Mouse (Mus musculus): Measurements from ENCODE around the gene Ephb2. TPM values are rescaled to one million over a fixed set of nuclear protein-coding genes. Genes with fewer than 3 reads are reported as not detected.
A peak's percentile ranks its signal among the peaks of the same experiment; 100 is the strongest.

Ephb2 gene
- polyA plus RNA-seq, 1 experiment from 2014 or later = 33.7 TPM

- Histone ChIP-seq H3K9ac (ENCODE audit: low read length) (no peak overlapping the region), H3K36me3 (ENCODE audit: control insufficient read depth, insufficient read depth, low read length) (peaks cover 2% of the 10 kb centered on the region; the same call in 1 of the 2 replicates), H3K4me3 (ENCODE audit: low read depth, low read length) (no peak overlapping the region), H3K4me2 (no peak overlapping the region), H3K9me3 (ENCODE audit: control insufficient read depth, low read length) (no peaks in the 10 kb centered on the region), H3K27ac (ENCODE audit: low read depth, low read length) (no peak overlapping the region; the same call in 1 of the 2 replicates), H3K4me1 (ENCODE audit: control insufficient read depth, insufficient read depth, low read length) (peaks cover 15% of the 10 kb centered on the region), H3K27me3 (ENCODE audit: control insufficient read depth, insufficient read depth, low read length) (no peaks in the 10 kb centered on the region)
- 81% methylated on average over 8 of the region's 8 CpGs for WGBS
- ATAC-seq (ENCODE audit: low FRiP score) (no peak), DNase-seq (ENCODE audit: low spot score, missing footprints) (no peak)
These were observed 185.5 kb downstream of the Ephb2 start for GRCm38 (mm10) chr4:136650261-136650660.

- Histone ChIP-seq H3K4me3 (ENCODE audit: low read depth, low read length) (no peak overlapping the region), H3K27ac (ENCODE audit: low read depth, low read length) (no peak overlapping the region; the same call in 1 of the 2 replicates), H3K9me3 (ENCODE audit: control insufficient read depth, low read length) (no peaks in the 10 kb centered on the region), H3K4me2 (no peak overlapping the region), H3K9ac (ENCODE audit: low read length) (no peak overlapping the region), H3K36me3 (ENCODE audit: control insufficient read depth, insufficient read depth, low read length) (peaks cover 2% of the 10 kb centered on the region; the same call in 1 of the 2 replicates), H3K4me1 (ENCODE audit: control insufficient read depth, insufficient read depth, low read length) (peaks cover 15% of the 10 kb centered on the region), H3K27me3 (ENCODE audit: control insufficient read depth, insufficient read depth, low read length) (no peaks in the 10 kb centered on the region)
- DNase-seq (ENCODE audit: low spot score, missing footprints) (no peak), ATAC-seq (ENCODE audit: low FRiP score) (peak; percentile 33; the same call in 1 of the 2 replicates)
- 40% methylated on average over 13 of the region's 13 CpGs for WGBS
These were observed 186.2 kb downstream of the Ephb2 start for GRCm38 (mm10) chr4:136649480-136650196.

- Histone ChIP-seq H3K9ac (ENCODE audit: low read length) (no peak overlapping the region), H3K27ac (ENCODE audit: low read depth, low read length) (no peak overlapping the region), H3K36me3 (ENCODE audit: control insufficient read depth, insufficient read depth, low read length) (peaks cover 2% of the 10 kb centered on the region; the same call in 1 of the 2 replicates), H3K9me3 (ENCODE audit: control insufficient read depth, low read length) (no peaks in the 10 kb centered on the region), H3K27me3 (ENCODE audit: control insufficient read depth, insufficient read depth, low read length) (no peaks in the 10 kb centered on the region), H3K4me2 (no peak overlapping the region), H3K4me3 (ENCODE audit: low read depth, low read length) (no peak overlapping the region), H3K4me1 (ENCODE audit: control insufficient read depth, insufficient read depth, low read length) (peaks cover 15% of the 10 kb centered on the region)
- whole genome bisulfite sequencing = 14% methylated on average over 11 of the region's 11 CpGs
- peak; percentile 98 for DNase-seq (ENCODE audit: low spot score, missing footprints)
- peak; percentile 45 for ATAC-seq (ENCODE audit: low FRiP score)
These were observed 186.8 kb downstream of the Ephb2 start for GRCm38 (mm10) chr4:136648922-136649479.

- Histone ChIP-seq H3K4me3 (ENCODE audit: low read depth, low read length) (peak overlapping the region; percentile 8; the same call in 1 of the 2 replicates), H3K4me1 (ENCODE audit: control insufficient read depth, insufficient read depth, low read length) (peaks cover 16% of the 10 kb centered on the region), H3K9me3 (ENCODE audit: control insufficient read depth, low read length) (no peaks in the 10 kb centered on the region), H3K27me3 (ENCODE audit: control insufficient read depth, insufficient read depth, low read length) (peaks cover 19% of the 10 kb centered on the region), H3K4me2 (peak overlapping the region; percentile 38), H3K27ac (ENCODE audit: low read depth, low read length) (peak overlapping the region; percentile 53; the same call in 1 of the 2 replicates), H3K36me3 (ENCODE audit: control insufficient read depth, insufficient read depth, low read length) (no peaks in the 10 kb centered on the region), H3K9ac (ENCODE audit: low read length) (peak overlapping the region; percentile 53)
- DNase-seq (ENCODE audit: low spot score, missing footprints) (peak; percentile 96), ATAC-seq (ENCODE audit: low FRiP score) (peak; percentile 82)
- 2% methylated on average over 10 of the region's 10 CpGs for WGBS
These were observed 196.9 kb downstream of the Ephb2 start for GRCm38 (mm10) chr4:136638890-136639289.

GRCm38 (mm10) chr4:136638230-136638750 lies 197.5 kb downstream of the Ephb2 start:
- DNase-seq (ENCODE audit: low spot score, missing footprints) (peak; percentile 91), ATAC-seq (ENCODE audit: low FRiP score) (peak; percentile 12; the same call in 1 of the 2 replicates)
- peaks cover 16% of the 10 kb centered on the region for H3K4me1 ChIP-seq (ENCODE audit: control insufficient read depth, insufficient read depth, low read length)
- peak overlapping the region; percentile 59 for H3K9ac ChIP-seq (ENCODE audit: low read length)
- peak overlapping the region; percentile 38; the same call in 1 of the 2 replicates for H3K4me2 ChIP-seq
- H3K4me3 ChIP-seq (ENCODE audit: low read depth, low read length) = no peak overlapping the region
- H3K27me3 ChIP-seq (ENCODE audit: control insufficient read depth, insufficient read depth, low read length) = peaks cover 19% of the 10 kb centered on the region
- no peaks in the 10 kb centered on the region for H3K9me3 ChIP-seq (ENCODE audit: control insufficient read depth, low read length)
- H3K27ac ChIP-seq (ENCODE audit: low read depth, low read length) = no peak overlapping the region; the same call in 1 of the 2 replicates
- no peaks in the 10 kb centered on the region for H3K36me3 ChIP-seq (ENCODE audit: control insufficient read depth, insufficient read depth, low read length)
- WGBS = 27% methylated on average over 7 of the region's 7 CpGs

- peak overlapping the region; percentile 81 for H3K4me2 ChIP-seq
- H3K9me3 ChIP-seq (ENCODE audit: control insufficient read depth, low read length) = no peaks in the 10 kb centered on the region
- peaks cover 16% of the 10 kb centered on the region for H3K4me1 ChIP-seq (ENCODE audit: control insufficient read depth, insufficient read depth, low read length)
- no peaks in the 10 kb centered on the region for H3K36me3 ChIP-seq (ENCODE audit: control insufficient read depth, insufficient read depth, low read length)
- peak; percentile 96 for DNase-seq (ENCODE audit: low spot score, missing footprints)
- H3K4me3 ChIP-seq (ENCODE audit: low read depth, low read length) = peak overlapping the region; percentile 41
- peak; percentile 60; the same call in 1 of the 2 replicates for ATAC-seq (ENCODE audit: low FRiP score)
- WGBS = 2% methylated on average over 76 of the region's 76 CpGs
- peak overlapping the region; percentile 59 for H3K9ac ChIP-seq (ENCODE audit: low read length)
- no peak overlapping the region for H3K27ac ChIP-seq (ENCODE audit: low read depth, low read length)
- H3K27me3 ChIP-seq (ENCODE audit: control insufficient read depth, insufficient read depth, low read length) = peaks cover 19% of the 10 kb centered on the region
These were observed 198.1 kb downstream of the Ephb2 start for GRCm38 (mm10) chr4:136637563-136638229.

GRCm38 (mm10) chr4:136636983-136637562 lies 198.7 kb downstream of the Ephb2 start:
- peak; percentile 35 for ATAC-seq (ENCODE audit: low FRiP score)
- DNase-seq (ENCODE audit: low spot score, missing footprints) = peak; percentile 92
- 22% methylated on average over 37 of the region's 37 CpGs for WGBS
- Histone ChIP-seq H3K36me3 (ENCODE audit: control insufficient read depth, insufficient read depth, low read length) (no peaks in the 10 kb centered on the region), H3K27me3 (ENCODE audit: control insufficient read depth, insufficient read depth, low read length) (peaks cover 19% of the 10 kb centered on the region), H3K9ac (ENCODE audit: low read length) (peak overlapping the region; percentile 59), H3K4me3 (ENCODE audit: low read depth, low read length) (peak overlapping the region; percentile 41), H3K4me1 (ENCODE audit: control insufficient read depth, insufficient read depth, low read length) (peaks cover 16% of the 10 kb centered on the region), H3K4me2 (peak overlapping the region; percentile 81), H3K27ac (ENCODE audit: low read depth, low read length) (no peak overlapping the region), H3K9me3 (ENCODE audit: control insufficient read depth, low read length) (no peaks in the 10 kb centered on the region)

- 63% methylated on average over 5 of the region's 5 CpGs for whole genome bisulfite sequencing
- H3K27me3 ChIP-seq (ENCODE audit: control insufficient read depth, insufficient read depth, low read length) = peaks cover 19% of the 10 kb centered on the region
- no peaks in the 10 kb centered on the region for H3K36me3 ChIP-seq (ENCODE audit: control insufficient read depth, insufficient read depth, low read length)
- H3K4me3 ChIP-seq (ENCODE audit: low read depth, low read length) = no peak overlapping the region
- H3K27ac ChIP-seq (ENCODE audit: low read depth, low read length) = no peak overlapping the region
- peaks cover 16% of the 10 kb centered on the region for H3K4me1 ChIP-seq (ENCODE audit: control insufficient read depth, insufficient read depth, low read length)
- H3K9ac ChIP-seq (ENCODE audit: low read length) = no peak overlapping the region
- no peak for DNase-seq (ENCODE audit: low spot score, missing footprints)
- no peaks in the 10 kb centered on the region for H3K9me3 ChIP-seq (ENCODE audit: control insufficient read depth, low read length)
- ATAC-seq (ENCODE audit: low FRiP score) = no peak
- H3K4me2 ChIP-seq = no peak overlapping the region
These were observed 199.3 kb downstream of the Ephb2 start for GRCm38 (mm10) chr4:136636511-136636910.

Data from midbrain, embryonic 11.5 days (tissue).